Mouse (Mus musculus) G1E (cell line): ENCODE results near the gene Dennd2d. TPM values are rescaled to one million over a fixed set of nuclear protein-coding genes. Genes with fewer than 3 reads are reported as not detected.

ENCODE experiments used
- ATAC-seq: 2 replicates; pipeline ENCODE4 v1.8.0; 2016; ENCODE audit warnings: mild to moderate bottlenecking; ENCODE audit not compliant: insufficient number of reproducible peaks, poor library complexity, low FRiP score, severe bottlenecking; ENCODE audit errors: extremely low read depth
- DNase-seq: peaks from one replicate; pipeline ENCODE4 v3.0.0; 2012; ENCODE audit warnings: low spot score
- H3K27me3 ChIP-seq: 2 replicates; pipeline ENCODE4 v1.6.1; 2012; ENCODE audit warnings: mild to moderate bottlenecking, low read length, inconsistent platforms; ENCODE audit not compliant: insufficient read depth
- H3K36me3 ChIP-seq: replicated peaks from 2 replicates; pipeline ENCODE3; 2012; ENCODE audit warnings: mild to moderate bottlenecking, inconsistent platforms
- H3K4me1 ChIP-seq: 2 replicates; pipeline ENCODE4 v1.6.1; 2012; ENCODE audit warnings: low read depth, low read length, inconsistent platforms, mixed read lengths; ENCODE audit not compliant: insufficient read depth
- H3K4me3 ChIP-seq: 2 replicates; pipeline ENCODE4 v1.5.1; 2012; ENCODE audit warnings: low read depth, mild to moderate bottlenecking, inconsistent platforms, low read length, moderate library complexity, mixed read lengths
- H3K9me3 ChIP-seq: replicated peaks from 2 replicates; pipeline ENCODE4 v1.6.1; 2012; ENCODE audit warnings: inconsistent platforms
- CTCF ChIP-seq: IDR thresholded peaks from 2 replicates; pipeline ENCODE4 v1.5.1; 2012; ENCODE audit warnings: low read depth, low read length, inconsistent platforms, mixed read lengths
- GATA1 ChIP-seq: IDR thresholded peaks from 2 replicates; pipeline ENCODE4 v1.6.1; 2012; ENCODE audit warnings: borderline replicate concordance, low read length, inconsistent platforms, mixed read lengths
- GATA2 ChIP-seq: IDR thresholded peaks from 2 replicates; pipeline ENCODE4 v1.6.1; 2012; ENCODE audit warnings: low read depth, low read length, inconsistent platforms, borderline replicate concordance
- POLR2AphosphoS5 ChIP-seq: IDR thresholded peaks from 2 replicates; pipeline ENCODE4 v1.6.1; 2012; ENCODE audit warnings: low read depth, low read length, inconsistent platforms; ENCODE audit not compliant: insufficient replicate concordance
- TAL1 ChIP-seq: conservative IDR thresholded peaks from 2 replicates; pipeline ENCODE4 v1.6.1; 2012; ENCODE audit warnings: low read depth, low read length, inconsistent platforms, mixed read lengths
- polyA plus RNA-seq: library from polyadenylated mRNA; stranded (reverse); fragments of >175 nt; gene quantifications from 2 replicates; pipeline ENCODE4 v1.2.3, GENCODE M21; 2012
- total RNA-seq, 2 experiments: library from RNA; stranded (forward) in 1 of 2; stranded (reverse) in 1 of 2; fragments of 200-1000 nt in 1 of 2; fragments of >200 nt in 1 of 2; fragmentation: Nextera tagmentation in 1 of 2; gene quantifications; 2 replicates each; pipeline ENCODE4 v1.2.3; 2014 to 2017

Dennd2d gene
- total and polyA plus RNA-seq, 3 experiments: 0.15 to 0.53 (median 0.49) TPM

DNA sequence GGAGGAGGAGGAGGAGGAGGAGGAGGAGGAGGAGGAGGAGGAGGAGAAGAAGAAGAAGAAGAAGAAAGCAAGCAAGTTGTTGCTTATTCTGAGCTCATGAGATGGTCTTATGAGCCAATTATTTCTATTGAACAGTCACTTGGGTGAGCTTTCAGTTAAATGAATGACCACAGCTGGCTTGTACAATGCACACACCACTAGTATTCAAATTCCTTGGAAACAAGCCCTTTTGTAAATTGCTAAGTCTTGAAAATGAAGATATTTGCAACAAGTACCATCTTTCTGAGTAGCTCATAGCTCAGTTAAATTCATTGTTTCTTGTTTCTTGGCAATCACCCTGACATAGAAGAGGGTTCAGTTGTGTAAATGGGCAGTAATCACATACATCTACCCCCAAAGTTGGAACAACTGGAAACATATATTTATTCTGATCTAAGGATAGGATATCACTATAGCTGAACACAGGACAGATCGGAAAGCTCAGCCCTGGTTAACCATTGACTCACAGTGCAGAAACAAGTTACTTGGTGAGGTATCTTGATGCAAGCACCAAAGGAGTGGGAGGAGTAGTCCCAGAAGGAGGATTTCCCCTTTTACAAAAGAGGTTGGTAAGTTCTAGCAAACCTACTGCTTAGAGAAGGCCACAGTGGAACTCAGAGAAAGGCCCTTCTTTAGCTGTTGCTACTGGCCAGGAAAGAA is 13.3 kb downstream of the Dennd2d start:
- ATAC-seq: no peak
- no peaks in the 10 kb centered on the region; the same call in 1 of the 2 replicates for H3K4me1 ChIP-seq

DNA sequence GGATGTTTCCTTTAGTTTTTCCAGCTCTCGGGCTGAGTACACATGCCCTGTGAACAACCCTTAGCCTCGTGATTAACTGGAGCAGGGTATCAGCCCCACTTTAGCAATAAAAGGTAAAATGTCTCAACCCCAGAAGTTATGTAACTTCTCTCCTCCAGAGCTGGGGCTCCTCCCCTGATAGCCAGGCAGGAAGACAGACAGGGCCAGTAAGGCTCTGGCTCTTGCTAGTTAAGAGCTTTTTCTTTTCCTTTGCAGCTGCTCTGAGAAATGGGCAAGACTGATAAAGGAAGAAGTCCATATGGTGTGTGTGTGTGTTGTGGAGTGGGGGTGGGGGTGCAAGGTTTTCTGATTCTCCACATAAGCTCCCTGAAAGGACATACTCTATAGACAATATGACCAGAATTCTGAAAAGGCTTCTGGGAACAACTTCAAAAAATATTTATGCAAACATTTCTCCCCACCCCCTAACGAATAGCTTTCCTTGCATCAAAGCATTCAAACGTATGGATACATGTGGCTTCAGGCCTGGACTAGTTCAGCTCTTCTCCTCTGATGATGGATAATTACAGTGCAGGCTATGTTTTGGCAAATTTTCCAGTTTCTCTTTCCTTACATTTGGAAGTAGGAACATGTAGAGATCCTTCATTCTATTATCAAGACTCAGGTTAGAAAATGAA is 14.0 kb downstream of the Dennd2d start:
- peaks cover 9% of the 10 kb centered on the region; the same call in 1 of the 2 replicates for H3K27me3 ChIP-seq
- peaks cover 6% of the 10 kb centered on the region for H3K36me3 ChIP-seq
- TF ChIP-seq POLR2AphosphoS5: no peak
- TF ChIP-seq CTCF: no peak
- no peak for TF ChIP-seq GATA2
- no peaks in the 10 kb centered on the region for H3K9me3 ChIP-seq
- no peaks in the 10 kb centered on the region; the same call in 1 of the 2 replicates for H3K4me1 ChIP-seq
- ATAC-seq (peak; percentile 61), DNase-seq (no peak)
- H3K4me3 ChIP-seq: no peak overlapping the region

More for the DNA sequence above, 13.3 kb downstream of the Dennd2d start:
- Histone ChIP-seq H3K9me3 (no peaks in the 10 kb centered on the region), H3K36me3 (peaks cover 1% of the 10 kb centered on the region), H3K4me3 (no peak overlapping the region), H3K27me3 (peaks cover 11% of the 10 kb centered on the region; the same call in 1 of the 2 replicates)
- no peak for DNase-seq
- no peak for TF ChIP-seq POLR2AphosphoS5
- no peak for TF ChIP-seq CTCF
- TF ChIP-seq TAL1: no peak
- TF ChIP-seq GATA2: no peak
- no peak for TF ChIP-seq GATA1

DNA sequence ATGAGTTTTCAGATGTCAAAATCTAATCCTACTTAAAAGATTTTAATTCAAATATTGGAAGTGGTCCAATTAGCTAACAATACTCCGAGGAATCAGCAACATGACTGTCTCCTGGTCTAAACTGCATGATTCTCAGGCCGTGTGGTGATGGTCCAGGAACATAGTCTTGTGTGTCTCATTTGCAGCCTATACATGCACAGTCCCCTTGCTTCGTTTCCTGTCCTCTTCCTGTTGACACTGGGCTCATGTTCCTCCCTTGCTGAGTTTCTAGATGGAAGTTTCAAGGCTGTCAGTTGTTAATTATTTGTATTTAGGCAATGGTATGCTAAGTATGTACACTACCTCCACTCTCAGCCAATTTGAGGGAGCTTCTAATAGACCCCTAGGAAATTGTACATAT is 14.8 kb downstream of the Dennd2d start:
- H3K36me3 ChIP-seq: peaks cover 11% of the 10 kb centered on the region

DNA sequence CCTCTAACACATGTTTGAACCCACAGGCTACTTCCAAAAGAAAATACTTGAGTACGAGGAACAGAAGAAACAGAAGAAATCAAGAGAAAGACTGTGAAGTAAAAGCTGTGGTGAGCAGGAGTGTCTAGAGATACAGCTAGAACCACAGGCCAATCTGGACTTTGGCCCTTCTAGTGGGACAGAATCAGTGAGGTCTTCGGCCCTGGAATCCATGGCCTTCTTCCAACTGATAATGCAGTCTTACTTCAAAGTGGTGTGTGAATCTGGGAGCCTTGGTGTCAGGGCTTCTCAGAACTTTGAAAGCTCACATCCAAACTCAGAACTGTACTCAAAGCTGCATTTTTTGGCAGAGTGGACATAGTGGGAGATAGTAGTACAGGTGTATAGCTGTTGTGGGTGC is 18.3 kb downstream of the Dennd2d start:
- Histone ChIP-seq H3K9me3 (no peaks in the 10 kb centered on the region), H3K36me3 (peaks cover 34% of the 10 kb centered on the region), H3K27me3 (no peaks in the 10 kb centered on the region)

More for the DNA sequence above, 14.8 kb downstream of the Dennd2d start:
- no peaks in the 10 kb centered on the region for H3K9me3 ChIP-seq
- peaks cover 7% of the 10 kb centered on the region; the same call in 1 of the 2 replicates for H3K27me3 ChIP-seq
- no peak for TF ChIP-seq CTCF
- TF ChIP-seq GATA1: no peak
- no peak for TF ChIP-seq GATA2
- no peak for ATAC-seq
- no peaks in the 10 kb centered on the region; the same call in 1 of the 2 replicates for H3K4me1 ChIP-seq
- DNase-seq: no peak
- no peak overlapping the region for H3K4me3 ChIP-seq

DNA sequence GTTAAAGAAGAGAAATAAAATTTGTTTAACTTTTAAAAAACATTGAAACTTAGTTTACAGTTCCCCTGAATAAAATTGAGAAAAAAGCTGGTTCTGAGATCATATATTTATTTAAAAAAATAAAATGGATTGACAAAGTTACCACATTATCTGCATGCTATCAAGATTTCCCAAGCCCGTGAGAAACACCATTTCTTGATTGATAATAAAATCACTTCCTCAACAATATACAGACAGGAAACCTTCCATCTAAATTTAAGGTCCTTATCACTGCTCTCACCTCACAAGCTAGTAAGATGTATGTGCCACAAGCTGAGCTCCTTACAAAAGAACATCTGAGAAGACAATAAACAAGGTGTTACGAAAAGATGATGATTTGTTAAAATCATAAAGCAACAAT is 20.7 kb downstream of the Dennd2d start:
- ATAC-seq (no peak), DNase-seq (no peak)
- Histone ChIP-seq H3K4me3 (no peak overlapping the region), H3K36me3 (peaks cover 36% of the 10 kb centered on the region), H3K9me3 (no peaks in the 10 kb centered on the region), H3K27me3 (no peaks in the 10 kb centered on the region), H3K4me1 (no peaks in the 10 kb centered on the region)
- TF ChIP-seq GATA1: no peak
- no peak for TF ChIP-seq CTCF
- TF ChIP-seq GATA2: no peak

More for the DNA sequence above, 18.3 kb downstream of the Dennd2d start:
- TF ChIP-seq TAL1: no peak
- TF ChIP-seq POLR2AphosphoS5: no peak
- no peak for TF ChIP-seq GATA2
- TF ChIP-seq GATA1: no peak
- no peak for TF ChIP-seq CTCF
- no peaks in the 10 kb centered on the region; the same call in 1 of the 2 replicates for H3K4me1 ChIP-seq
- DNase-seq (no peak), ATAC-seq (no peak)
- no peak overlapping the region for H3K4me3 ChIP-seq

DNA sequence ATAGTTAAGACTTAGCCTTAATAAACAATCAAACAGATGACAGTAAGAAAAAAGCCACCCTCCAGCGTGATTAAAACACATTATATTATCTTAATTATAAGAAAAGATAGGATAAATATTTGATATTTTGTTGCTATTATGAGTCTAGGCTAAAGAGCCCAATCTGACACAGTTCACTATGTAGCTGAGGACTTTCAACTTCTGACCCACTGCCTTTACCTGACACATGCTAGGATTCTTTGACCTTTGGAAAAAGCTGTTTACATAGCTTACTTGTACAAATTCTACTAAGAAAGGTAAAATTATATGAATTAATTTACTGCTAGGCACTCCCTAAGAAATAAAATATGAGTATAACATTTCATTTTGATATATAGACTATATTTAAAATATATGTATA is 28.5 kb downstream of the Dennd2d start:
- Histone ChIP-seq H3K4me1 (no peaks in the 10 kb centered on the region), H3K36me3 (peaks cover 12% of the 10 kb centered on the region), H3K4me3 (no peak overlapping the region), H3K27me3 (no peaks in the 10 kb centered on the region), H3K9me3 (no peaks in the 10 kb centered on the region)
- ATAC-seq: no peak
- TF ChIP-seq TAL1 (no peak), POLR2AphosphoS5 (no peak), GATA2 (no peak), GATA1 (no peak), CTCF (no peak)
- DNase-seq: no peak
